Mouse (Mus musculus) brain, adult 2 months (tissue): ENCODE measurements at regions not wholly inside any gene's neighbourhood (a gene's known extent, or its start where the extent isn't known, plus 50 kb on each side); places are given as distances from the start of the nearest gene placed in this dataset.

Experiments used
- DNase-seq: peaks from one replicate; pipeline ENCODE4 v3.0.0; 2011; ENCODE audit warnings: low read depth, low spot score

DNA sequence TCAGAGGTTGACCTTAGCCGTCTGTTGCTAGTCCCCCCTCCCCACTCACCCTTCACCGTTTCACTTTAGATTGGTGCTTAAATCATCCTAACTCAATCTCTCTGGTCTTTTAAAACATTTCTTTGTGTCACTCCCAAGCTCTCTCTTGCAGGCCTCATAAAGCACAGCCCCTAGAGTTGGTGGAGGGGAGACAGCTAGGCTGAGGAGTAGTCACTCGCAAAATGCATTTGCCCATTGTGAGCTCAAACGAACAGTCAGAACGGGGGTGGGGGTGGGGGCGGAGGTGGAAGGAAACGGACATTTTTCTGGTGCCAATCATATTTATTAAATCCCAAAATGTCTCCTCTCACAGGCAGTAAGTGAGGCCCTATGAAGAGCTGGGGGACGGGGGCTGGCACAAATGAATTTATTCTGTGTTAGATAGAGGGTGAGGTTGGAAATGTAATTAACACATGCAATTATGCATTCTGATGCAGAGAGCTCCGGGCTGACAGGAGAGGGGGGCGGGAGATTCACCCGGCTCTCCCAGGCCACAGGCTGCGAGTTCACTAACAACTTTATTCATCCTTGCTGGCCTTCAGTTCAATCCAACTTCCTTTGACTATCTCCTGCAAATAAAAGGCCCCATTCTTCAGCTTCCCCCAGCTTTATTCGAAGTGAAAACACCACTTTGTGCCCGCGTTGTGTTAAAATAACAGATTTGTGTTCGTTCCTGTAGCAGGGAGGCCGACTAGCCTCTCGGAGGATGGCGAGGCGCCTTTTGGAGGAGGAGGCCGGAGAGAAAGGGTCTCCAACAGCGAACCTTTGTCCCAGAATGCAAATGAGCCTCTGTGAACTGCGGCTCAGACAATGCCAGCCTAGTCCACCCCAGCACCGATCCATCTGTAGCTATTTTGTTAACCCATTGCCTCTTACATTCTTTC is 223.7 kb upstream of the Irx5 start:
- DNase-seq: peak; percentile 92

DNA sequence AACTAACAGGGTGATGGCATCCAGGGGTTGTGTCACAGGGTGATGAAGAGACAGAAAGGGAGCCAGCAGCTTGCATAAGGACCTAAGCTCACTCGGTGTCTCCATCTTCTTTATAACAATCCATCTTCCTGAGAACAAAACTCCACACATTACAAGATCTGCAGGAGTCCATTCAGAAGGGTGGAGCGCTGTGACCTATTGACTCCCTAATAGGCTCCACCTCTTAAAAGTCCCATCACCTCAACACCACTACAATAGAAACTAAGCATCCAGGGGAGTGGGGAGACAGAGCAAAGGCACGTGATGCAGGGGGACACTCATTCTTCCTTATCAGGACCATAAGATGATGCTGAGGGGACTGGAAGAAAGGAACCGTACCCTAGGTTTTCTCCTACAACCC is 224.5 kb upstream of the Irx5 start:
- DNase-seq: no peak

DNA sequence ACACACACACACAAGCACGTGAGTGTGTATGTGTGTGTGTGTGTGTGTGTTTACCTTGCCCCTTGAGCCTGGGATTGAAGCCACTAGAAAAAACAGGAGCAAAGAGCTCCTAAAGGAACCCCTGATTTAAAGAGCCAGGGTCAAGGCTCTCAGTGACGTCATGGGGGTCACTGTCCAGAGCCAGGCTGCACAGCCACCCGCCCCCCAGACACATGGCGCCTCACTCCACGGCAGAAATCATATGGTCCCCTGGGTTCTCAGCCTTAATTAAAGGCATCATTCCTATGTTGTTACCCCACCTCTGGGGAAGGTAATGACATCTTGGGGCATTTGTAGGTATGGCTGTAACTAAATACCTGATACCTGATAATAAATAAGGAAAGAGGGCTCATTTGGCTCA is 224.9 kb upstream of the Irx5 start:
- DNase-seq: no peak

DNA sequence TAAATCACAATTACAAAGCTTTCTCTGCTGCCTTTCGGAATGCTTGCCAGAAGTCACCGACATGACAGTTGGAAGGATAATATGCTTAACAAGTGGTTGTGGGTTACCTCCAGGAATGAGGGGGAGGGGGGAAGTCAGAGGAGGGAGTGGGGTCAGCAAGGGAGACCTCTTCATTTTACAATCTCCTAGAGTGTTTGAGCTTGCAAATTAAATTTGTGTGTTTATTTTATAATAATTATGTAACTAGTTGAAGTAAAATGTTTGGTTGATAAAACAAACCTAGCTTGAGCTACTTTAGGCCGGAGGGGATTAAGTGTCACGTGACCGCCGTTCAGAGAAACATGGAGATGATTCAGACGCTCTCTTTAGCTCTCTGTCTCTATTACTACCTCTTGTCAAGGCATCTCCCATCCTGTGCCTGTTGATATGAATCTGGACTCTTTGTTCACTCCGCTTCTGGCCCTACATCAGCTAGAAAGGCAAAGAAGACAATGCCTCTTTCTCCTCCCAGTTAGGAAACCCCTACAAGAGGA is 227.3 kb upstream of the Irx5 start:
- no peak for DNase-seq

DNA sequence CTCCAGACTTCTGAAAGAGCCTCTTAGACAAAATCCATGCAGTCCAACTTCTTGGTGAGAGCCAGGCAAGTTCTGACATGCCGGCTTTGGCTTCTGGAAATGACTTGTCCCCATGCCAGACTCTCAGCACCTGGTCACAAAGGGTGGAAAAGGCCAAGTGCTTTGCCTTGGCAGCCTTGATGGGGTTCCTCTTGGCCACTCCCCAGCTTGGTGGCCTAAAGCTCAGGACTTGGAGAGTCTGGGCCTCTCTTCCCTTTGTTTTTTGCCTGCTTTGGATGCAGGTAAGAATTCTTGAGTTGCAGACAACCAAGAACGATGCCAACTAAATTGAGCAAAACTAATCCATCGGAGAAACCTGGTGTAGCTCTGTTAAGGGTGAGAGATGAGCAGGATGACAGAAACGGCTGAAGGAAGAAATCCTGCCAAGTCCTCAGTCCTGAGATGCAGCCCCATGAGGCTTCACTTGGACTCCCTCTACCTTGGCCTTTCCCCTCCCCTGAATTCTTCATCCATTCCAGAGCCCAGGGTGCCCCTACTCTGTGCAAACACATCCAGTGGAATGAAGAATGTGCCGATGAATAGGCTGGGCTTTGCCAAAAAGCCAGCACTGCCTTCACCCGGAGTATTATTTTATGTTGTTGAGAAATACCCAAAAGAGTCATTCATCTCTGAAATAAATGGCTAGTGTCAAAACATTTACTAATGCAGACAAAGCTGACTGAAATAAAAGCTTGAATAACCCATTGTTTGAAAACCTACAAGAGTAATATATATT is 228.0 kb upstream of the Irx5 start:
- peak; percentile 52 for DNase-seq

DNA sequence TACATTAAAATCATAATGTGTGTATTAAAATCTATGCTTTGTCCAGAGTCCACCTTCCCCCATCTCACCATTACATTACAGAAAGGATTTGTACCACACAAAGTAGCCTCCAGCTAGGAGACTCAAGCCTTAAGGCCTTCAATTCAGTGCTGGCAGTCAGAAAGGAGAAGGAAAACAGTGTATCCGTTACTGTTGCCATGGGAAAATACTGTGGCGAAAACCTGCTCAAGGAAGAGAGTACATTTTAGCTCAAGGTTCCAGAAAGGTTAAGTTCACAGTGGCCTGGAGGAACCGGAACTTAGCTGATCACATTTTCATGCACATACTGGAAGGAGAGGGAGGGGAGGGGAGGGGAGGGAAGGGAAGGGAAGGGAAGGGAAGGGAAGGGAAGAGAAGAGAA is 231.8 kb upstream of the Irx5 start:
- no peak for DNase-seq

DNA sequence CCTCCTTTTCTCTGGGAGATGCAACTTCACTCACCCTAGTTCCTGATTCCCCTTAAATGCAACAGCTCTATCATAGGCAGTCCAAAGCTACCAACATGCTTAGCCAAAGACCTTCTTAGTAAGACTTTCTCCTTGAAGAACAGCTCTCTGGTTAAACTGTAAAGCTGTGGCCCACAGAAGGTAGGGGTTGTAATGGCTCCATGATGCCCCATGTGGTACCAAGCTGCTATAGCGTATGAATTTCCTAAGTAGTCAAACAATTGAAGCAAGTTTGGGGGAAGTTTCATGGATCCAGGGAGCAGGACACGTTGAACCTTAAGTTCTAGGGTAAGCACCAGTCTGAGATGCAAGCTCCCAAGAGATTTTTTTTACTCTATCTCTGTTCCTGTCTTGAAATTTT is 236.1 kb upstream of the Irx5 start:
- peak; percentile 24 for DNase-seq

DNA sequence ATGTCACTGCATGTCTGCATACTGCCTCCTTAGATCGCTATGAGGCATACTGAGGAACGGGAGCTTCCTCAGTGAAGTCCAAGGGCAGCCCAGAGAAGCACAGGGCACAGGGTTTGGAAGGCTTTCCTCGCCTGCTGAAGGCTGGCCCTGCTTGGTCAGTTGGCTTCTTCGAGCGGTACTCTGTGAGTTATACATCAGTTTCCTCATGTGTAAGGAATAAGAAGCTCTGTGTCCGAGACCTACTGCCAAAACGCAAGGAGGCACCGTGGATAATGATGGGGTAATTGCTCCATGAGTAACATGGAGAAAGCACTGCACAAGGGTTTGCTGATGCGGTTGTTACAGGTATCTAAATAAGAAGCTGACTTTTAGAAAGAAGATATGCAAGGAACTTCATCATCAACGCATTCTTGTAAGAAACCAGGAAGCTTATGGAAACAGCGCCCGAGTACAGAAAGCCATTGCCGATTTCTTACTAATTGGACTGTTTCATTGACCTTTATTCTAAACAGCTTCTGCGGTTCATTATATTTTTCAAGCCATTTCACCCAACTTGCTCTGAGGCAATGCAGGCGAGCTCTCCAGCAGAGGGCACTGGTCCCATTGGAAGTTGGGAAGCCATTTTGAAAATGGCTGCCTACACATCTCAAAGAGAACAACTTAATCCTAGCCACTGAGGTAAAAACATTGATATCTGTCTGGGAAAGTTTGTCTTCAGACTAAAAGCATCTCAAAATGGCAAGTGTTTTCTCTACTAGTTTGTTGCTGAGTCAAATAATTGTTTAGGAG is 241.8 kb upstream of the Irx5 start:
- DNase-seq: peak; percentile 20

DNA sequence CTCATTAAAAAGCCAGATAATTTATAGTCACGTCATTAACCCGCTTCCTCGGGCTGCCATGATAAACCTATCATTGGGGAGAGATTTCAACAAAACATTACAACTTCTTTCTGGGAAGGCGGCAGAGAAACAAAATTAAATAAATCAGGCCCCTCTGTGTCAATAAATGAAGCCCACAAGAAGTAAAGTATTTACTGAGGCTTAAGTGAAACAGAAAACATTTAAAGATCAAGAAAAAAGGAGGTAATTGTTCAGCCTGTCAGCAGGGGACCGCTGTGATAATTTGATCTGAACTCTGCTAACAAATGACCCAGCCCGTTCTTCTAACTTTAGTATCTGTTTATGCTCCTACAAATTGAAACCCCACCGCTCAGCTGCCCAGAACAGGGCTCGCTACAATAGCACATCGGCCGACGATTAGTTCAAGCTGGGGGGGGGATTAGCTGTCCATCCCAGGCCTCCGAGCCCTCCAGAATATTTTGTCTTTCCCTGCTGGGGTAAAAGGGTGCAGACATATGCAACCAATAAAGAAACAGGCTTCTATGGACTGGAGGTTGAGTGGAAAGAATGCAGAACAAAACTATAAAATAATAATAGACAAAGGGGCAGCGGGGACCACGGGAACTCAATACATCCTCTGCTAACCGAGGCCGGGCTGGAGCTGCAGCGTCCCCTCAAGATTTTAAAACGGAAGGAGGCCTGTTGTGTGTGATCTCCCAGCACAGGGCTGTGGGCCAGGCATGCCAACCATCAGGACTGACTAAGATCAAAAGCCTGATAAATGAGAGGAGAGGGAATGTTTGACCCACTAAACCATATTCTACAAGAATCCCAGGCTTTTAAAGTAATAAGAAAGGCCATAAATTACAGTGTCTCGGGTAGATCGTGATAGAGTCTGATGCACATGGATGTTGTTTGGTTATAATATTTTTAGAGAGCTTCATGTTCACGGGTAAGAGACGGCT is 242.8 kb upstream of the Irx5 start:
- no peak for DNase-seq

DNA sequence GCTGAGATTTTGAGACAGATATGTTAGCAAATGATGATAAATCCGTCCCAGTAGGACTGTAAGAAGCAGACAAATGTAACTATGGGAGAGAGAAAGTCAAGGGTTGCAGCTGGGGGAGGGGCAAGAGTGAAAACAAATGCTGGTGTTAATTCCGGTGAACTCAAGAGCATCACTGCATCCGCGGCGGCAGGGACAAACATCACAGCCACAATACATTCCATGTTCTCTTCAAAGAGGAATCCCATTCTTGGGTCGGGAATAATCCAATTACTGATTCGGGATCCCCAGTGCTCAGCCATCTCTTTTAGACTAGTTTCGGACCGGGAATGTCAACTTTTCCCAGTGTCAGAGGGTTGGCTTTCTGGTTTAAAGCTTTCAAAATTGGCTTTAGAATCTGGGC is 243.5 kb upstream of the Irx5 start:
- DNase-seq: no peak

DNA sequence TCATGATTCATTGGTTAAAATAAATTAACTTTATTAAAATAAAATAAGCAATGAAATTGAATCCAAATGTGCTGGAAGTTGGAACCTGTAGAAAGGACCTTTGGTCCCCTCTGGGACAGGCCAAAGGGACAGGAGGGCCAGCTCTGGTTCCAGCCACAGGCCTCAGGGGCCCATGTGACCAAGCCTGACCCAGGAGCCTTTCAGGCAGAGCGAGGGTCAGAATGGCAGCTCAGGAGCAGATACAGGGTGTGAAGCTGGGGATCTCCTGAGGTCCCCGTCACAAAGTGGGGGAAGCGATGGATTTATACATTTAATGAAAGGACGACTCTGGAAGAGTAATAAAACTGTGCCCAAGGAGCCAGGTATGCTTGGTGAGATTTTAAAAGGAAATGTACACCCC is 244.0 kb upstream of the Irx5 start:
- DNase-seq: no peak

DNA sequence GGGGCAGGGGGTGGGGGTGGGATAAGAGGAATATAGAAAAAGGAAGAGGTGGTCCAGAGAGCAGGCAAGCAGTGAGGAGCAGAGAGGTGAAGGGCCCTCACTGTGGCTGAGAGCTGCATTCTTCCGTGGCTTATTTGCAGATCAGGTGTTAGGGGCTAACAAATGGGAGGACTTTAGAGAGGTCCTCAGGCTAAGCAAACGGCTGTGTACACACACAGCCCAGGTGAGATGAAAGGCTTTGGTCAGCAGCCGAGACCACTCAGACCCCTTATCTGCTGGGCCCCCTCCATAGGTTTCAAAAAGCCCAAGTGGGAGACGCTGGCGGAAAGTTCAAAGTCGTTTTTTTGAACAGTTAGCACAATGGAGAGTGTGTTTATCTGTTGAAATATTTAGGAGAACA is 252.9 kb upstream of the Irx5 start:
- no peak for DNase-seq

DNA sequence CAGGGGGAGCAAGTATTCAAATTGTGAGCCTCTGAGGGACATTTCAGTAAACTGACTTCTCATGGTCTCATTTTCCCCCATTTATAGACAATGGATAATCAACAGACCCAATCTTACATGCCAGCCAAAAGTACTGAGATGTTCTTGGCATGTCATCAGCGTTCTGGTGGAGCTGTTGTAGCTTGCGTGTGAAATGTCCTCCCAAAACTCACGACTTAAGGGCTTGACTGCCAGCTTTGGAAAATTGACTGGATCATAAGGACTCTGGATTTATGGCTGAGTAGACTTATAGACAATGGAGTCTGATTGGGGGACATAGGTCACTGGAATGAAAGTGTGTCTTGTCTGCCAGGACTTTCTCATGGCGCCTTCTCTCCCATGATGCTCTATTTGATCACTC is 254.9 kb upstream of the Irx5 start:
- no peak for DNase-seq

DNA sequence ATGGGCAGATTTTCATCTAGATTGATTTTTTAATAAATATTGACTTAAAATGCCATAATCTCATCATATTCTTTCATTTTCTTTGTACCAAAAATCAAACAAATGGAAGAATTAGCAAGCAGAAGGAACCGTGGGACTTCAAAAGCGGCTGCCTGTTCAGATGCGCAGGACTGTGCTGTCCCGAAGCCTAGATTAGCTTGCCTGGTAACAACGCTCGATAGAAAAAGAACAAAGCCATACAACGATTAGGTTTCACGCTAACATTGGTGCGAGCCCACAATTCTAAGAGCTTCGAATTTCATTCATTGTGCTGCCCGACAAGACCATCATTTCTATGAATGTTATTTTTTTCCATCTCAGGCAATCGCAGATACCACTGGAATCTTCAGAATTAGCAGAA is 262.1 kb upstream of the Irx5 start:
- DNase-seq: no peak

DNA sequence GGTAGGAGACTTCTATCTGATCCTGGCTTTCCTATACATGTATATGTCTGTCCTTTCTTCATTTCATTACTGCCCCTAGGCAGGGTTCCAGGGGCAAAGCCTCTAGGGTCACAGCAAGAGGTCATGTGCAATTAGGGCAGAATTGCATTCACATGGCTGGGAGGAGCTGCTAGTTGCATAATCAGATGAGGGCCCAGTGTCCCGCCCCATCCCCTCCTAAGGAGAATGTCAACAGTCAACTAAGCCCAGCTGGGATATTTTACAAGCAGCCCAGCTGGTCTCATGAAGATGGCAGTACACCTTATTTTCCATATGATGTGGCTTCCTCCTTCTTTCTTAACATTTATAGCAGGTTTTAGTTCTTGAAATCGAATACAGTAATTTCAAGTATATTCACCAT is 273.3 kb upstream of the Irx5 start:
- no peak for DNase-seq

DNA sequence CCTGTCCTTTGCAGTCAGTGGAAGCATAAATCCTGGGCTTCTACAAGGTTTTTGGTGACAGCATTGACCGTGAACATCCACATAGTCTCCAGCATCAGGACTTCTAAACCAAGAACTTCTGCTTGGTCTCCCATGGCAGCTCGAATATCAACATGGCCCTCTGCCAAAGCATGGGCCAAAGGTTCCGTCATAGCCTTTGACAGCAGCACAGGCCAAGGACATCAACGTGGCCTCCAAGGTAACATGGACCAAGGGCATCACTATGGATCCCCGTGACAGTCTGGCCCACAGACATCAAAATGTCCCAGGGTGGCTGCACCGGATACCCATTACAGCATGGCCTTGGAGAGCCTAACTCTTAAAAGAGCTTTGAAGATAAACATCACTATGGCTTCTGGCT is 275.5 kb upstream of the Irx5 start:
- no peak for DNase-seq

DNA sequence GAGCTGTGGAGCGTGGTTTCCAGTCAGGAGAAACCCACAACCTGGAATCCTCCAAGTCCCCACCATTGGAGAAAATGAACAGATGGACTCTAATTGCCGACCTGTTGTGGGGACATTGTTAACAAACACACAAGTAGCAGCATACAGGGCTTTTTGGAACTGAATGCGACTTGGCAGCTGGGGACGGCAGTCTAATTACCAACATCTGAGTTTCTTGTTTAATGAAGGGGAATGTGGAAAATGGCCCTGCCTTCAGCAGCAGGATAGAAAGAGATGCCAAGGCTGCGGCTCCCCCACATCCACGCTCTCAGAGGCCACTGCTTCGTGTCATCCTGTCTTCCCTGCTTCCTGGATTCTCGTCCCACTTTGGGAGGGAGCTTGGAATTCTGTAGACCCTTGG is 276.6 kb upstream of the Irx5 start:
- DNase-seq: peak; percentile 39

DNA sequence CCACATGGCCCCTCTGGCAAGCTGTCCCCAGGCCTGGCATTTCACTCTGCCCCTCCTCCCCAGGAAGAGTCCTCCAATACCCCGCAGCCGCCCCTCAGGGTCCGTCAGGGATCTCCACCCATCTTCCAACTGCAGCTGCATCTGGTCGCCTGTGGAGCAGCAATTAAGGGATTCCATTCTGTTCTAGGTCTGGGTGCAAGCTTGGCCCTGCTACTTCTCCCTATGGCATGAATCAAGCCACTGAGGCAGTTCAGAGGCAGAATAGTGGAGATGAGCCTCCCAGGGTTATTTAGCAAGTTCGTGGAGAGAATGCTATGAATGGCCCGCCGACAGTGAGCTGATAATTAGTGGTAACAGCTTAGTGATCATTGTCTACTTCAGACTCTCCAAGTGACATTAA is 275.7 kb upstream of the Irx3 start:
- no peak for DNase-seq

DNA sequence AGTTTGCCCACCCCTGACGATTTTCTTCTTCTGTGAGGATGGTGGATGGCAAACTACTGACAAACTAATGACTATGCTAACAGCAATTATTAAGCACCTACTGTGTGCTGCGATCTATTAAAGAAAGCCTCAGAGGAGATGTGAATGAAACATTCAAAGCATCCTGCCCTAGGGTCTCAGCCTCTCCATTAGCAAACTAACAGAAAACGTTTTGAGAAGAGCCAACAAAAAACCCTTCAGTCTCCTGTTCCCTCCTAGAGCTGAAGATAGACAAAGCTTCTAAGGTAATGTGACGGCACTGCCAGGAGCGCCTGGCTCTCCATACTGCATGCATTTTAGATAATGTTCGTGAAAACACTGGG is 270.4 kb upstream of the Irx3 start:
- DNase-seq: no peak

DNA sequence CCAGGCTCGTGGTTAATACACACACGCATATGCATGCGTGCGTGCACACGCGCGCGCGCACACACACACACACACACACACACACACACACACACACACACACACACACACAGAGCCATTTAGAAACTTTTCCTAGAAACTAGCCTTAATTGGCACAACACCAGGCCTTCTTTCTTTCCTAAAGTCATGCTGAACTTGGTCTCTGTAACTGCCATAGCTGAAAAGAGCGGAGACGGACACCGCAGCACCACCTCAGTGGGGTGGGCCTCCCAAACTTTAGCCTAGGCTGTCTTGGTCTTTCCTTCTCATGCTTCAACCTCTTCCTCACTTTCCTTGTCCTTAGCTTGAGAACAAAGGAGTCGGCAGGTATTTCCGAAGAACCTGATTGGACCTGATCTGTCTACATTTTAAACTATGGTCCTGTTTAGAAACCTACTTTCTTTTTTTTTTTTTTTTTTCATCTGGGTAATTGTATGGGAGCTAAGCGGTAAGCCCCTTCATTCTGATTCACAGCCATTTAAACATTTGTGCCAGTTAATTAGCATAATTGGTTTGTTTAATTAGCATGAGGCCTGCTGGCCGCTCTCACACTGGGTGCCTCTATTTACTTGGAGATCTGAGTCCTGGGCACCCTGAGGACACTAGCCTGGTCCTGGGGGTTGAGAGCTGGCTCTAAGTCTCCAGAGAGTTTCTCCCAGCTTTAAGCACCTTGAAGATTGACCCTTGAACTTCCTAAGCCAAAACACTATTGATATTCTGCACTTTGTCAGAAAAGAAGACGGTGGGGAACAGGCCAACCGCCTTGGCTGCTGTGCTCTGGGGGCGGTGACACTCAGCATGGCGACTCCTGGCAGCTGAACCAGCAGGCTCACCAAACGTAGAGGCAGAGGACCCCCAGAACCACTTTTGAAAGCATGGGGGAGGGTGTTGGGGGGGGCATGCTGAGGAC is 269.7 kb upstream of the Irx3 start:
- no peak for DNase-seq
